Mouse (Mus musculus) kidney, embryonic 16.5 days (tissue): ENCODE results near the gene Cat. TPM values are rescaled to one million over a fixed set of nuclear protein-coding genes. Genes with fewer than 3 reads are reported as not detected.

Experiments used
- ATAC-seq: fragments of 200-750 bp; cut with Nextera tagmentation; 2 replicates; pipeline ENCODE4 v1.8.0; 2017; ENCODE audit warnings: moderate TSS enrichment; ENCODE audit not compliant: low FRiP score, low TSS enrichment
- H3K27ac ChIP-seq: fragments of 300-500 bp; sonication (generic); 2 replicates; pipeline ENCODE4 v1.5.1; 2014; ENCODE audit warnings: low read length
- H3K27me3 ChIP-seq: fragments of 300-500 bp; sonication (generic); 2 replicates; pipeline ENCODE4 v1.6.1; 2014; ENCODE audit warnings: low read length, control low read depth, mixed read lengths; ENCODE audit not compliant: insufficient read depth
- H3K36me3 ChIP-seq: fragments of 300-500 bp; sonication (generic); 2 replicates; pipeline ENCODE4 v1.6.1; 2014; ENCODE audit warnings: low read length, control low read depth, mixed read lengths; ENCODE audit not compliant: insufficient read depth
- H3K4me1 ChIP-seq: fragments of 300-500 bp; sonication (generic); 2 replicates; pipeline ENCODE4 v1.6.1; 2014; ENCODE audit warnings: low read length, control low read depth, mixed read lengths; ENCODE audit not compliant: insufficient read depth
- H3K4me2 ChIP-seq: fragments of 300-500 bp; sonication (generic); replicated peaks from 2 replicates; pipeline ENCODE4 v1.6.1; 2014; ENCODE audit warnings: low read depth, low read length
- H3K4me3 ChIP-seq: fragments of 300-500 bp; sonication (generic); 2 replicates; pipeline ENCODE4 v1.5.1; 2014; ENCODE audit warnings: mild to moderate bottlenecking, low read length
- H3K9ac ChIP-seq: fragments of 300-500 bp; sonication (generic); replicated peaks from 2 replicates; pipeline ENCODE4 v1.6.1; 2014; ENCODE audit warnings: low read length
- H3K9me3 ChIP-seq: fragments of 300-500 bp; sonication (generic); 2 replicates; pipeline ENCODE4 v1.6.1; 2016; ENCODE audit warnings: low read length, control low read depth
- WGBS: fragments of 180-500 bp; shearing (Covaris S2); extraction: QIAGEN DNeasy Blood & Tissue Kit; methylation state at CpG from one replicate; pipeline ENCODE4 v1.1.7; 2014; 5-methylcytosine and 5-hydroxymethylcytosine counted together
- polyA plus RNA-seq: library from polyadenylated mRNA; unstranded; fragments of >200 nt; fragmentation: Nextera tagmentation; extraction: Ambion mirVana; gene quantifications from 2 replicates; pipeline ENCODE4 v1.2.1, GENCODE M21; 2015

Gene Cat
- polyA plus RNA-seq = 101 and 105 TPM in 2 replicates

DNA sequence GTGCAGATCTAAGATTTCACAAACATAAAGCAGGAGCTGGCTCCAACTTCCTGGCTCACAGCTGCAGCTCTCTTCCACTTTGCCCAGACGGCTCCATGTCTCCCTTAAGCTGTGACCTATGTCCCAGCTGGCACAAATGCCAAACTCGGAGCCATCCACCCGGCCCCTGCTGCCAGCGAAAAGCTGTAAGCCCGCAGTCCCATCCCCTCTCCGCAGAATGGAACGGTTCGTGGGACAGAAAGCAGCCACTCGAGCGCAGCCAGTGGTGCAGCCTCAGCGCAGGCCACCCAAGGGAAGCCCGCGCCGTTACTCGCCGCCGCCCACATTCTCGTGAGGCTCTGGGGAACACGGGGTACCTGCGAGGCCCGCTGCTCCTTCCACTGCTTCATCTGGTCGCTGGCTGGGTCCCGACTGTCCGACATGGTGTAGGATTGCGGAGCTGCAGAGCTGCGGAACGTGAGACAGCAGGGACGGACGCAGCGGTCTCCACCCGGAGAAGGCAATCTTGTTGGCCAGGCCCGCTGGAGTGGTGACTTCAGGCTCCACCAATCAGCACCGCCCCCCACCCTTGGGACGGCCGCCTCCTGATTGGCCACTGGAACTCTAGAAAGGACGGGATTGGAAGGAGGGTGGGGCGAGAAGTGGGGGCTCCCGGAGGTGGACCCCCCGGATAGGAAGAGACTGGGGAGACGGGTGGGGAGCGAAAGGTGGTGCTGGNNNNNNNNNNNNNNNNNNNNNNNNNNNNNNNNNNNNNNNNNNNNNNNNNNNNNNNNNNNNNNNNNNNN, at the start of gene Cat:
Cat (minus strand) TSS at position 544 of the 785 bp plus-strand sequence.
- ATAC-seq = peak; percentile 99

GRCm38 (mm10) chr2:103525596-103525995, 40.6 kb upstream of the Cat start:
- Histone ChIP-seq H3K36me3 (no peaks in the 10 kb centered on the region), H3K9ac (no peak overlapping the region), H3K9me3 (0 out of 2 replicates have a peak, but pooled peaks cover 2% of the 10 kb centered on the region), H3K27me3 (no peaks in the 10 kb centered on the region), H3K27ac (no peak overlapping the region), H3K4me3 (no peak overlapping the region), H3K4me1 (no peaks in the 10 kb centered on the region), H3K4me2 (no peak overlapping the region)
- no peak for ATAC-seq
- 76% methylated on average over 1 of the region's 1 CpGs for WGBS

More for the DNA sequence above, at the start of gene Cat:
- H3K27me3 ChIP-seq = no peaks in the 10 kb centered on the region
- no peaks in the 10 kb centered on the region for H3K9me3 ChIP-seq
- H3K4me3 ChIP-seq = peak within 1 kb of the TSS; percentile 66
- H3K4me1 ChIP-seq = peaks cover 14% of the 10 kb centered on the region
- peak within 1 kb of the TSS; percentile 89 for H3K27ac ChIP-seq
- H3K9ac ChIP-seq = peak within 1 kb of the TSS; percentile 78
- H3K4me2 ChIP-seq = peak within 1 kb of the TSS; percentile 85
- no peaks in the 10 kb centered on the region for H3K36me3 ChIP-seq
- under 1% methylated on average over 41 of the region's 41 CpGs for WGBS

DNA sequence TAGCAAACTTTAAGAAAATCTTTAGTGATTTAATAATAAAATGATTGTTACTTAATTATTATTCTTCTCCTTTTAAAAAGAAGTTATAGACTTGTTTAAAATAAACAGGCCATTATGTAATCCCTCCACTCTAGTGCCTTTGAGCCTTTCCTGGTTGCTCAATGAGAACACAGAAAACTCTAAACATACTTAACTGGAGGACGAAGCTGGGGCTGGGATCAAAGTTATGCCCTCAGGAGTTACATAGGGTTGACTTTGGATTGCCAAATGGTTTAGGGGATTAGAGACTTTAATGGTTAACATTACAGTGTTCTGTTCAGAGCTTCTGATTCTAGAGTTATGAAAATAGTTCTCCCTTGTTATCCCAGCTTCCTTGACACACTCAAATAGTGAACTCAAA, 31.5 kb upstream of the Cat start:
- Histone ChIP-seq H3K9me3 (no peaks in the 10 kb centered on the region), H3K9ac (no peak overlapping the region), H3K36me3 (no peaks in the 10 kb centered on the region), H3K4me1 (no peaks in the 10 kb centered on the region), H3K27me3 (no peaks in the 10 kb centered on the region), H3K27ac (no peak overlapping the region), H3K4me2 (no peak overlapping the region), H3K4me3 (no peak overlapping the region)
- no peak for ATAC-seq
- 80% methylated on average over 1 of the region's 1 CpGs for WGBS

GRCm38 (mm10) chr2:103515513-103516180, 30.7 kb upstream of the Cat start:
- no peak overlapping the region for H3K4me3 ChIP-seq
- 87% methylated on average over 6 of the region's 6 CpGs for WGBS
- H3K4me2 ChIP-seq = no peak overlapping the region
- no peak for ATAC-seq
- H3K27me3 ChIP-seq = no peaks in the 10 kb centered on the region
- no peaks in the 10 kb centered on the region for H3K9me3 ChIP-seq
- H3K4me1 ChIP-seq = no peaks in the 10 kb centered on the region
- H3K36me3 ChIP-seq = no peaks in the 10 kb centered on the region
- H3K9ac ChIP-seq = no peak overlapping the region
- no peak overlapping the region for H3K27ac ChIP-seq

- H3K9ac ChIP-seq = no peak overlapping the region
- WGBS = 58% methylated on average over 5 of the region's 5 CpGs
- H3K27me3 ChIP-seq = no peaks in the 10 kb centered on the region
- H3K36me3 ChIP-seq = no peaks in the 10 kb centered on the region
- no peak overlapping the region for H3K4me2 ChIP-seq
- no peaks in the 10 kb centered on the region for H3K4me1 ChIP-seq
- H3K4me3 ChIP-seq = no peak overlapping the region
- no peak for ATAC-seq
- no peaks in the 10 kb centered on the region for H3K9me3 ChIP-seq
- no peak overlapping the region for H3K27ac ChIP-seq
Measured at GRCm38 (mm10) chr2:103512066-103512795, 27.3 kb upstream of the Cat start.

- no peaks in the 10 kb centered on the region for H3K27me3 ChIP-seq
- ATAC-seq = no peak
- H3K4me2 ChIP-seq = no peak overlapping the region
- no peaks in the 10 kb centered on the region for H3K36me3 ChIP-seq
- no peaks in the 10 kb centered on the region for H3K4me1 ChIP-seq
- WGBS = 86% methylated on average over 1 of the region's 1 CpGs
- H3K9ac ChIP-seq = no peak overlapping the region
- H3K4me3 ChIP-seq = no peak overlapping the region
- H3K9me3 ChIP-seq = no peaks in the 10 kb centered on the region
- H3K27ac ChIP-seq = no peak overlapping the region
Measured at GRCm38 (mm10) chr2:103511631-103512030, 26.7 kb upstream of the Cat start.

DNA sequence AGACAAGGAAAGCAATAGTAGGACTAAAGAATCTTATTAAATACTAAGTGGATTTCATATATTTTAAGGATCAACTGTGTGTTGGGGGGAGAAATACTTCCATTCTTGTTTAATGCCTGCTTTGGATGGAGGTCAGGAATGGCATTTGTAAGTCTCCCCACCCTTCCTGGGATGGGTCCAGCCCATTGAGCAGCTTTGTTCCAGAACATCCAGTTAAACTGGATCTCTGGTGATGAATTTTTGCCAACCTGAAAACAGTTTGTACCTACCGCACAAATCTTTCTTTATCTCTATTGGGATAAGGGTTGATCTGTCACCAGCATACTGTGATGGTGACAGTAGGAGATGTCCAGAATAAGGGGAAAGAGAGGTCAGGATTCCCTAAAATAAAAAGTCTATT, 26.1 kb upstream of the Cat start:
- Histone ChIP-seq H3K4me1 (no peaks in the 10 kb centered on the region), H3K36me3 (no peaks in the 10 kb centered on the region), H3K4me2 (no peak overlapping the region), H3K27me3 (no peaks in the 10 kb centered on the region), H3K27ac (no peak overlapping the region), H3K4me3 (no peak overlapping the region), H3K9me3 (no peaks in the 10 kb centered on the region), H3K9ac (no peak overlapping the region)
- 100% methylated on average over 1 of the region's 1 CpGs for WGBS
- no peak for ATAC-seq

DNA sequence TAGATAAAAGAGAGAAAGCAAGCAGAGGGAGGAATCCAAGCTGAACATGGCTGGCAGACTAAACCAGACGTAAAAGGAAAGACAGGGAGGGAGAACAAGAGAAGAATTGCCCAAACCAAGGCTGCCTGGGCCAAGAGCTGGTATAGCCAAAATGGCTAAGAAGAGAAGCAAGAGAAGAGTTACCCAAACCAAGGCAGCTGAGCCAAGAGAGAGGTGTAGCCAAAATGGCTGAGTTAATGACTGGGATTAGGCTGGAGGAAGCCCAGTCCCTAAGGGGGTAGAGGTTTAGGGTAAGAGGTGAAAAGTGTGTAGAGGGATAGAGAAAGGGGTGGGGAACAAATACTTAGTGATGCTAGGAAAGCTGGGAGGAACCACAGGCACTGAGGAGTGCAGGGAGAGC, 22.7 kb upstream of the Cat start:
- 100% methylated on average over 1 of the region's 1 CpGs for WGBS
- no peak overlapping the region for H3K27ac ChIP-seq
- no peak overlapping the region for H3K9ac ChIP-seq
- no peak overlapping the region for H3K4me2 ChIP-seq
- H3K9me3 ChIP-seq = peaks cover 7% of the 10 kb centered on the region; the same call in 1 of the 2 replicates
- H3K36me3 ChIP-seq = no peaks in the 10 kb centered on the region
- ATAC-seq = no peak
- no peaks in the 10 kb centered on the region for H3K4me1 ChIP-seq
- H3K4me3 ChIP-seq = no peak overlapping the region
- no peaks in the 10 kb centered on the region for H3K27me3 ChIP-seq

- peaks cover 7% of the 10 kb centered on the region; the same call in 1 of the 2 replicates for H3K9me3 ChIP-seq
- H3K27me3 ChIP-seq = no peaks in the 10 kb centered on the region
- no peak overlapping the region for H3K4me3 ChIP-seq
- no peak overlapping the region for H3K27ac ChIP-seq
- no peaks in the 10 kb centered on the region for H3K4me1 ChIP-seq
- no peak overlapping the region for H3K9ac ChIP-seq
- 91% methylated on average over 2 of the region's 2 CpGs for WGBS
- H3K36me3 ChIP-seq = no peaks in the 10 kb centered on the region
- no peak for ATAC-seq
- H3K4me2 ChIP-seq = no peak overlapping the region
Measured at GRCm38 (mm10) chr2:103505956-103506355, 21.0 kb upstream of the Cat start.
